In genomic region chr4:123392187-123392586, GRCm38 (mm10) we compare ENCODE assay signal across 8 mouse cellular contexts. TPM values are rescaled to one million over a fixed set of nuclear protein-coding genes. Genes with fewer than 3 reads are reported as not detected.
DNase-seq lines count a peak whose midpoint lies in the region; TF ChIP-seq lines count a peak whose summit lies in the region.

No protein-coding gene starts in this region.

- WGBS in thymus, adult 2 months, result 100% methylated on average over 1 of the region's 1 CpGs

- no peak for DNase-seq in gastrocnemius, adult 2 months
- no peak for DNase-seq in gastrocnemius, postnatal 4 days (ENCODE audit: low spot score in 2 of 2)
- peak; percentile 47 for DNase-seq in thymus, adult 2 months
- DNase-seq in thymus, adult 18-20 months, result no peak
- DNase-seq in forelimb bud, embryonic 11.5 days (ENCODE audit: low read depth, low spot score), result peak; percentile 40
- DNase-seq in thymus, postnatal 4 days, result peak; percentile 70
- no peak for DNase-seq in right cerebral cortex, adult 2 months (ENCODE audit: low spot score in 2 of 2)
- DNase-seq in kidney, adult 11 months, result no peak

- no peak for TF ChIP-seq POLR2A in thymus, adult 2 months (IDR thresholded peaks at IDR 0.05; ENCODE audit: control insufficient read depth, extremely low read depth, insufficient read depth, low read length, poor library complexity)

- intact Hi-C loops in gastrocnemius, adult 2 months (cut with DNase I), result loop anchor here (5.0 kb wide), 2 partner anchors 85 to 175 kb away; no protein-coding TSS in a partner anchor

- no peaks in the 10 kb centered on the region for H3K4me1 ChIP-seq in thymus, adult 2 months (replicated peaks; ENCODE audit: control insufficient read depth, insufficient read depth, low read length)

- peaks cover 51% of the 10 kb centered on the region for H3K36me3 ChIP-seq in thymus, adult 2 months (ENCODE audit: control insufficient read depth, insufficient read depth, low read length)

- no peak overlapping the region for H3K27ac ChIP-seq in gastrocnemius, adult 2 months
- no peak overlapping the region for H3K27ac ChIP-seq in thymus, adult 2 months (ENCODE audit: control insufficient read depth, insufficient read depth, low read length)

- no peaks in the 10 kb centered on the region for H3K27me3 ChIP-seq in thymus, adult 2 months (ENCODE audit: control insufficient read depth, insufficient read depth, low read length)

- no peak overlapping the region for H3K4me3 ChIP-seq in gastrocnemius, adult 2 months
- H3K4me3 ChIP-seq in thymus, adult 2 months (ENCODE audit: control insufficient read depth, insufficient read depth, low read length), result no peak overlapping the region

- peak; percentile 69 for TF ChIP-seq CTCF in gastrocnemius, adult 2 months (IDR thresholded peaks at IDR 0.05)
- no peak for TF ChIP-seq CTCF in thymus, adult 2 months (IDR thresholded peaks at IDR 0.05; ENCODE audit: borderline replicate concordance, control insufficient read depth, extremely low read depth, insufficient read depth, low read length, poor library complexity)

RNA-seq across cellular contexts. Expression of gene Bmp8a, which starts 49.1 kb away (rescaled TPM):
- total RNA-seq in gastrocnemius, adult 2 months (2021), result 1 to 10 TPM in 1 of 2 experiments, under 1 TPM in 1; 0.98 to 2.6 TPM
- not detected for total RNA-seq in gastrocnemius, postnatal 4 days (2021)
- 0.46 and 0.82 TPM in 2 replicates for polyA plus RNA-seq in thymus, adult 2 months (2012; rRNA removed)

Comparison
In these comparisons a context has a peak if more than half of its experiments do, and no peak if none do; other contexts are left out.
1. DNase-seq: peak in thymus, adult 2 months (single experiment), forelimb bud, embryonic 11.5 days (single experiment) and thymus, postnatal 4 days (single experiment); none in gastrocnemius, adult 2 months (single experiment), gastrocnemius, postnatal 4 days (0 of 2), thymus, adult 18-20 months (0 of 2), right cerebral cortex, adult 2 months (0 of 2) and kidney, adult 11 months (single experiment).